Mouse (Mus musculus) right cerebral cortex, postnatal 14 days (tissue): ENCODE measurements around the gene Fam209.
A peak's percentile ranks its signal among the peaks of the same experiment; 100 is the strongest.

Experiments used
- DNase-seq: peaks from one replicate; pipeline ENCODE4 v3.0.0; 2022

Fam209 gene

GRCm38 (mm10) chr2:172480296-172480695 is 8.0 kb downstream of the Fam209 start:
- DNase-seq: no peak

- DNase-seq: no peak
Observed at GRCm38 (mm10) chr2:172481654-172482385, 9.5 kb downstream of the Fam209 start.

- peak; percentile 53 for DNase-seq
Observed at GRCm38 (mm10) chr2:172483766-172484413, 11.6 kb downstream of the Fam209 start.

- no peak for DNase-seq
Observed at GRCm38 (mm10) chr2:172484696-172485370, 12.5 kb downstream of the Fam209 start.

GRCm38 (mm10) chr2:172496736-172497345 is 24.5 kb downstream of the Fam209 start:
- no peak for DNase-seq

- no peak for DNase-seq
Observed at GRCm38 (mm10) chr2:172498823-172499222, 26.5 kb downstream of the Fam209 start.

- no peak for DNase-seq
Observed at GRCm38 (mm10) chr2:172500752-172501316, 28.5 kb downstream of the Fam209 start.

GRCm38 (mm10) chr2:172501341-172501740 is 29.0 kb downstream of the Fam209 start:
- DNase-seq: no peak

- no peak for DNase-seq
Observed at GRCm38 (mm10) chr2:172502168-172502567, 29.8 kb downstream of the Fam209 start.

- no peak for DNase-seq
Observed at GRCm38 (mm10) chr2:172506121-172506520, 33.8 kb downstream of the Fam209 start.

- no peak for DNase-seq
Observed at GRCm38 (mm10) chr2:172510056-172510712, 37.9 kb downstream of the Fam209 start.

- DNase-seq: no peak
Observed at GRCm38 (mm10) chr2:172510899-172511298, 38.6 kb downstream of the Fam209 start.

- no peak for DNase-seq
Observed at GRCm38 (mm10) chr2:172516407-172516992, 44.2 kb downstream of the Fam209 start.

GRCm38 (mm10) chr2:172520616-172521371 is 48.5 kb downstream of the Fam209 start:
- DNase-seq: no peak

- no peak for DNase-seq
Observed at GRCm38 (mm10) chr2:172522528-172522927, 50.2 kb downstream of the Fam209 start.
